Mouse (Mus musculus): ENCODE measurements around the gene Wdr91.

DNA sequence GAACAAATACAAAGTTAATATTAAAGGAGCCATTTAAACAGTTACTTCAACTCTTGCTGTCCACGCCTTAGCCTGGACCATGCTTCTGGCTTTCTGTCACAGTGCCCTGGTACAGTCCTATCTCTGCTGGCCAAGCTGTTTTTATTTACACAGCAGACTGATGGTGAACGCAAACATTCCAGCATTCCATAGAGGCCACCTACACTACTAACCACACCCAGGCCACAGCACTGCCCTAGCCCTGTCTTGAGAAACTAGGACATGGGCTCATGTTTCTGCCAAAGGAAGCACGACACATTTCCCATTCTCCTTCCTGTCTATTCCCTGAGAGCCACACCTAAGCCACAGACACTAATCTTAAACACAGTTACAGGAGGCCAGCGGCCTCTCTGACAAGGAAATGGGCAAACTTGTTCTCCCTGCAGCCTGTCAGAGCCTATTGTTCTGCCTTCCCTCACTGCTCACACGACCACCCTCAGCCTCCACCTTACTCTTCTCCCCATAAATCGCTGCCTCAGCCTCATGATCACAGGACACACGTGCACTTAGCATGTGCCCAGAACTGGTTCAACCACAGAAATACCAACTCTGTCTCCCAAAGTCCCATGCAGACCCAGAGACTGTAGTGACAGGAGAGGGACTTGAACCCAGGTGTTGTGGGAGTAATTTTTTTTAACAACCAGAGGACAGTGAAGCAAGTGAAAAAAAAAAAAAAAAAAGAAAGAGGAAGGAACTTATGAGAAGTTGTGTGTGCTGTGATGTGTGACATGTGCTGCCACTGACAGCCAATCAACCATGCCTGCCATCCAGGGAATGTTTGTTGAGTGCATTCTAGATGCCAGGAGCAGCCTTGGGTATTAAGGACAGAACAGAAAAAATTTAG lies 44.7 kb downstream of the Wdr91 start:
- no peak for TF ChIP-seq CTCF (IDR thresholded peaks at IDR 0.05; ENCODE audit: insufficient read depth, low read length)
- peak; percentile 8; the same call in 1 of the 2 replicates for TF ChIP-seq POLR2A (IDR thresholded peaks at IDR 0.05; ENCODE audit: borderline replicate concordance, extremely low read depth, low read depth, low read length)

Measured in lung, adult 2 months (tissue).